Mouse (Mus musculus): Measurements from ENCODE around the gene 2310009B15Rik. TPM values are rescaled to one million over a fixed set of nuclear protein-coding genes. Genes with fewer than 3 reads are reported as not detected.
"Not testable (repeated sequence)": the region's sequence is repeated elsewhere in the genome, so short reads cannot be mapped to it uniquely, and the experiment has no call there.

2310009B15Rik gene
- 46.9 TPM for polyA plus RNA-seq (2012; fragmentation: generic; extraction: Trizol)
- long read RNA-seq, experiment 1, transcript 2310009B15Rik-201 (3 exons, 565 nt): major isoform, 34 of 34 reads
- long read RNA-seq, experiment 1, partial matches to known transcripts: 0 of 34 reads
- long read RNA-seq, experiment 1, other reads (novel, unspliced or antisense): 0 of 34 reads
- long read RNA-seq, experiment 2, partial matches to known transcripts: 0 of 7 reads
- long read RNA-seq, experiment 2, other reads (novel, unspliced or antisense): 3 of 7 reads

GRCm38 (mm10) chr1:138856101-138856950, at the start of gene 2310009B15Rik:
2310009B15Rik (minus strand) TSS chr1:138856852.
- H3K36me3 ChIP-seq (ENCODE audit: control insufficient read depth, insufficient read depth): peaks cover 15% of the 10 kb centered on the region
- H3ac ChIP-seq (ENCODE audit: control insufficient read depth, insufficient read length, low read depth); H3K4me3 ChIP-seq (ENCODE audit: insufficient read depth, poor library complexity, severe bottlenecking); H3K79me2 ChIP-seq (ENCODE audit: control insufficient read depth, insufficient read depth); H3K27me3 ChIP-seq (ENCODE audit: control insufficient read depth, insufficient read depth, insufficient read length); H3K79me3 ChIP-seq (ENCODE audit: low read depth): not testable (repeated sequence)

GRCm38 (mm10) chr1:138906256-138906655, 49.6 kb upstream of the 2310009B15Rik start:
- Histone ChIP-seq H3K79me3 (ENCODE audit: low read depth) (no peaks in the 10 kb centered on the region), H3K4me3 (ENCODE audit: insufficient read depth, poor library complexity, severe bottlenecking) (no peak overlapping the region), H3K27me3 (ENCODE audit: control insufficient read depth, insufficient read depth, insufficient read length) (no peaks in the 10 kb centered on the region), H3K79me2 (ENCODE audit: control insufficient read depth, insufficient read depth) (no peaks in the 10 kb centered on the region), H3ac (ENCODE audit: control insufficient read depth, insufficient read length, low read depth) (no peak overlapping the region), H3K36me3 (ENCODE audit: control insufficient read depth, insufficient read depth) (no peaks in the 10 kb centered on the region)
- TF ChIP-seq MAX (IDR thresholded peaks at IDR 0.05): no peak
- no peak for TF ChIP-seq CEBPB (IDR thresholded peaks at IDR 0.05; ENCODE audit: low read depth)
- TF ChIP-seq FOSL1 (IDR thresholded peaks at IDR 0.05; ENCODE audit: insufficient read depth, low read length, poor library complexity, severe bottlenecking): no peak
- no peak for TF ChIP-seq CTCF (IDR thresholded peaks at IDR 0.05; ENCODE audit: control insufficient read depth, insufficient read depth, insufficient read length)
- TF ChIP-seq MYOG (IDR thresholded peaks at IDR 0.05; ENCODE audit: control insufficient read depth, extremely low read depth, insufficient read length): no peak
- TF ChIP-seq MYOD1 (IDR thresholded peaks at IDR 0.05; ENCODE audit: control insufficient read depth, insufficient read length, low read depth): no peak
- TF ChIP-seq USF1 (IDR thresholded peaks at IDR 0.05; ENCODE audit: low read depth): no peak

GRCm38 (mm10) chr1:138905092-138905765, 48.6 kb upstream of the 2310009B15Rik start:
- no peak for TF ChIP-seq CEBPB (IDR thresholded peaks at IDR 0.05; ENCODE audit: low read depth)
- TF ChIP-seq MYOG (IDR thresholded peaks at IDR 0.05; ENCODE audit: control insufficient read depth, extremely low read depth, insufficient read length): no peak
- TF ChIP-seq CTCF (IDR thresholded peaks at IDR 0.05; ENCODE audit: control insufficient read depth, insufficient read depth, insufficient read length): no peak
- no peak for TF ChIP-seq USF1 (IDR thresholded peaks at IDR 0.05; ENCODE audit: low read depth)
- no peak for TF ChIP-seq MAX (IDR thresholded peaks at IDR 0.05)
- no peak for TF ChIP-seq MYOD1 (IDR thresholded peaks at IDR 0.05; ENCODE audit: control insufficient read depth, insufficient read length, low read depth)
- Histone ChIP-seq H3K36me3 (ENCODE audit: control insufficient read depth, insufficient read depth) (no peaks in the 10 kb centered on the region), H3K4me3 (ENCODE audit: insufficient read depth, poor library complexity, severe bottlenecking) (no peak overlapping the region)

GRCm38 (mm10) chr1:138903894-138904293, 47.2 kb upstream of the 2310009B15Rik start:
- Histone ChIP-seq H3K4me3 (ENCODE audit: insufficient read depth, poor library complexity, severe bottlenecking) (no peak overlapping the region), H3K27me3 (ENCODE audit: control insufficient read depth, insufficient read depth, insufficient read length) (no peaks in the 10 kb centered on the region), H3K79me2 (ENCODE audit: control insufficient read depth, insufficient read depth) (no peaks in the 10 kb centered on the region), H3ac (ENCODE audit: control insufficient read depth, insufficient read length, low read depth) (no peak overlapping the region), H3K36me3 (ENCODE audit: control insufficient read depth, insufficient read depth) (no peaks in the 10 kb centered on the region), H3K79me3 (ENCODE audit: low read depth) (no peaks in the 10 kb centered on the region)
- TF ChIP-seq MYOG (IDR thresholded peaks at IDR 0.05; ENCODE audit: control insufficient read depth, extremely low read depth, insufficient read length) (no peak), CEBPB (IDR thresholded peaks at IDR 0.05; ENCODE audit: low read depth) (no peak), MYOD1 (IDR thresholded peaks at IDR 0.05; ENCODE audit: control insufficient read depth, insufficient read length, low read depth) (no peak), USF1 (IDR thresholded peaks at IDR 0.05; ENCODE audit: low read depth) (no peak), CTCF (IDR thresholded peaks at IDR 0.05; ENCODE audit: control insufficient read depth, insufficient read depth, insufficient read length) (no peak), MAX (IDR thresholded peaks at IDR 0.05) (no peak), FOSL1 (IDR thresholded peaks at IDR 0.05; ENCODE audit: insufficient read depth, low read length, poor library complexity, severe bottlenecking) (no peak)

More at GRCm38 (mm10) chr1:138905092-138905765, 48.6 kb upstream of the 2310009B15Rik start:
- Histone ChIP-seq H3K79me3 (ENCODE audit: low read depth) (no peaks in the 10 kb centered on the region), H3K79me2 (ENCODE audit: control insufficient read depth, insufficient read depth) (no peaks in the 10 kb centered on the region), H3K27me3 (ENCODE audit: control insufficient read depth, insufficient read depth, insufficient read length) (no peaks in the 10 kb centered on the region), H3ac (ENCODE audit: control insufficient read depth, insufficient read length, low read depth) (no peak overlapping the region)

- no peaks in the 10 kb centered on the region for H3K36me3 ChIP-seq (ENCODE audit: control insufficient read depth, insufficient read depth)
- H3ac ChIP-seq (ENCODE audit: control insufficient read depth, insufficient read length, low read depth): no peak overlapping the region
- no peaks in the 10 kb centered on the region for H3K79me2 ChIP-seq (ENCODE audit: control insufficient read depth, insufficient read depth)
- H3K79me3 ChIP-seq (ENCODE audit: low read depth): no peaks in the 10 kb centered on the region
- H3K27me3 ChIP-seq (ENCODE audit: control insufficient read depth, insufficient read depth, insufficient read length): no peaks in the 10 kb centered on the region
- no peak overlapping the region for H3K4me3 ChIP-seq (ENCODE audit: insufficient read depth, poor library complexity, severe bottlenecking)
- TF ChIP-seq MAX (IDR thresholded peaks at IDR 0.05) (no peak), CEBPB (IDR thresholded peaks at IDR 0.05; ENCODE audit: low read depth) (no peak), MYOD1 (IDR thresholded peaks at IDR 0.05; ENCODE audit: control insufficient read depth, insufficient read length, low read depth) (no peak), USF1 (IDR thresholded peaks at IDR 0.05; ENCODE audit: low read depth) (no peak), FOSL1 (IDR thresholded peaks at IDR 0.05; ENCODE audit: insufficient read depth, low read length, poor library complexity, severe bottlenecking) (no peak), MYOG (IDR thresholded peaks at IDR 0.05; ENCODE audit: control insufficient read depth, extremely low read depth, insufficient read length) (no peak), CTCF (IDR thresholded peaks at IDR 0.05; ENCODE audit: control insufficient read depth, insufficient read depth, insufficient read length) (no peak)
Observed at GRCm38 (mm10) chr1:138901431-138902117, 44.9 kb upstream of the 2310009B15Rik start.
